Mouse (Mus musculus): ENCODE results near the gene Ap5z1.

DNA sequence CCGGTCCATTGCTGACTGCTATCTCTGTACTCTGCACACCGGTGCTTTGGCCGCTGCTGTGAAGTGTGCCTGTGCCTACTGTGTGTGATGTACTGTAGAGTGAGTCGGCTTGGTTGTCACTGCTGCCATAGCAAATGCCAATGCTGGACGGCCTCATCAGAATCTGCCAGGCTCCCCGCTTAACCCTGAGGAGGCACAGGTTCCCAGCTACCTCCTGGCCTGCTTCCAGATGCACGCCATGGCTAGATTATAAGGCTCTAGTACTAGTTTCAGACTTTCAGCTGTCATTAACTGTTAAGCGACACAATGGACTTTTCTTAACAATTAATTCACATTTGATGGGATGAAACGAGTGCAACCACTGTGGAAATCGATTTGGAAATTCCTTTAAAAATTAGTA lies 40.6 kb upstream of the Ap5z1 start:
- TF ChIP-seq CTCF (IDR thresholded peaks at IDR 0.05; ENCODE audit: low read depth): no peak
- TF ChIP-seq EP300 (IDR thresholded peaks at IDR 0.05; ENCODE audit: low read depth): no peak
